Mouse (Mus musculus) cerebellum, postnatal 36 days (tissue): ENCODE results near the gene Pbrm1.

Experiments
- DNase-seq, 2 experiments: peaks; one replicate each; pipeline ENCODE4 v3.0.0; 2021 to 2022; ENCODE audit warnings: mixed read lengths in 2 of 2

Pbrm1 gene

GRCm38 (mm10) chr14:31079313-31080028, 60.5 kb downstream of the Pbrm1 start:
- no peak for DNase-seq

GRCm38 (mm10) chr14:31081147-31081546, 62.2 kb downstream of the Pbrm1 start:
- DNase-seq: no peak

GRCm38 (mm10) chr14:31087433-31087832, 68.5 kb downstream of the Pbrm1 start:
- DNase-seq: no peak

- DNase-seq: no peak
Observed at GRCm38 (mm10) chr14:31088515-31088914, 69.6 kb downstream of the Pbrm1 start.

GRCm38 (mm10) chr14:31089918-31090317, 71.0 kb downstream of the Pbrm1 start:
- no peak for DNase-seq

GRCm38 (mm10) chr14:31105156-31105555, 86.2 kb downstream of the Pbrm1 start:
- DNase-seq: no peak

- DNase-seq: no peak
Observed at GRCm38 (mm10) chr14:31110613-31111012, 91.7 kb downstream of the Pbrm1 start.

GRCm38 (mm10) chr14:31112187-31112586, 93.2 kb downstream of the Pbrm1 start:
- no peak for DNase-seq

- DNase-seq: no peak
Observed at GRCm38 (mm10) chr14:31114011-31114410, 95.1 kb downstream of the Pbrm1 start.

- DNase-seq: no peak
Observed at GRCm38 (mm10) chr14:31115522-31115921, 96.6 kb downstream of the Pbrm1 start.

GRCm38 (mm10) chr14:31125106-31126075, 106.5 kb downstream of the Pbrm1 start:
- no peak for DNase-seq

GRCm38 (mm10) chr14:31126826-31127225, 107.9 kb downstream of the Pbrm1 start:
- no peak for DNase-seq

GRCm38 (mm10) chr14:31128101-31128825, 109.3 kb downstream of the Pbrm1 start:
- DNase-seq: no peak

- peak; percentile 95 for DNase-seq
Observed at GRCm38 (mm10) chr14:31128826-31129219, 109.9 kb downstream of the Pbrm1 start, which contains the start of gene Smim4. Gene Smim4, minus strand, starts transcription at chr14:31128956.

- no peak for DNase-seq
Observed at GRCm38 (mm10) chr14:31129326-31130235, 110.6 kb downstream of the Pbrm1 start.

- peak; percentile 53 to 71 for DNase-seq
Observed at GRCm38 (mm10) chr14:31130236-31131220, 111.6 kb downstream of the Pbrm1 start, which contains the start of gene Nt5dc2. Gene Nt5dc2, plus strand, starts transcription at chr14:31131053.

GRCm38 (mm10) chr14:31131272-31131821, 112.4 kb downstream of the Pbrm1 start:
- DNase-seq: no peak

- no peak for DNase-seq
Observed at GRCm38 (mm10) chr14:31132031-31132430, 113.1 kb downstream of the Pbrm1 start.

- DNase-seq: no peak
Observed at GRCm38 (mm10) chr14:31132491-31132975, 113.6 kb downstream of the Pbrm1 start.
